Mouse (Mus musculus) small intestine, adult 2 months (tissue): ENCODE data around the gene Aph1b.

Experiments
- CTCF ChIP-seq: fragments of 200-500 bp; IDR thresholded peaks from 2 replicates; pipeline ENCODE4 v1.5.1; 2012; ENCODE audit warnings: low read depth, mild to moderate bottlenecking, control low read depth, inconsistent platforms, low read length, moderate library complexity, mixed read lengths; ENCODE audit not compliant: insufficient replicate concordance, insufficient read length; ENCODE audit errors: extremely low read depth
- POLR2A ChIP-seq: fragments of 200-500 bp; IDR thresholded peaks from 2 replicates; pipeline ENCODE4 v1.6.1; 2012; ENCODE audit warnings: low read depth, mild to moderate bottlenecking, control low read depth, inconsistent platforms, low read length, moderate library complexity

GRCm38 (mm10) chr9:66820996-66821395 is 25.7 kb upstream of the Aph1b start:
- no peak for TF ChIP-seq POLR2A
- no peak for TF ChIP-seq CTCF
